Mouse (Mus musculus) cerebellum, adult 11-12 months (tissue): ENCODE measurements at regions not wholly inside any gene's neighbourhood (a gene's known extent, or its start where the extent isn't known, plus 50 kb on each side); places are given as distances from the start of the nearest gene placed in this dataset.
"Not testable (repeated sequence)": the region's sequence is repeated elsewhere in the genome, so short reads cannot be mapped to it uniquely, and the experiment has no call there.

Experiments used
- DNase-seq: peaks from one replicate; pipeline ENCODE4 v3.0.0; 2022

DNA sequence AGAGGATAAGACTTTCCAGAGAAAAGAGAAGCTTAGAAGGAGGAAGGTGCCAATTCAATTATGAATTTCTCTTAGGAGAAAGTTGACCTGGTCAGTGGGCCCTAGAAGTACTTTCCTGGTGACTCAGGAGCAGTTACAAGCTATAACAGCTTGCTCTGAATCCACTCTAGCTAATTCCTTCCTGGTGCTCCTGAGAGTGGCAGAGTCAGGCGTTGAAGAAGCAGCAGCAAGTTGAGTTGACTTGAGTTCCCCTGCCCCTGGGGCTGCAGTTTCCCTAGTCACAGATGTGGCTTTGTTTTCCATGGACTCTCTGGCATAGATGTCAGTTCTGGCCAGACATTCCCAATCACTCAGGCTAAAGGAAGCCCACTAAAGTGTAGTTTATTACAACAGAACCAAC is 85.9 kb downstream of the Osr1 start:
- no peak for DNase-seq

- DNase-seq = no peak
Observed at GRCm38 (mm10) chr12:9656324-9656723, 86.4 kb downstream of the Osr1 start.

DNA sequence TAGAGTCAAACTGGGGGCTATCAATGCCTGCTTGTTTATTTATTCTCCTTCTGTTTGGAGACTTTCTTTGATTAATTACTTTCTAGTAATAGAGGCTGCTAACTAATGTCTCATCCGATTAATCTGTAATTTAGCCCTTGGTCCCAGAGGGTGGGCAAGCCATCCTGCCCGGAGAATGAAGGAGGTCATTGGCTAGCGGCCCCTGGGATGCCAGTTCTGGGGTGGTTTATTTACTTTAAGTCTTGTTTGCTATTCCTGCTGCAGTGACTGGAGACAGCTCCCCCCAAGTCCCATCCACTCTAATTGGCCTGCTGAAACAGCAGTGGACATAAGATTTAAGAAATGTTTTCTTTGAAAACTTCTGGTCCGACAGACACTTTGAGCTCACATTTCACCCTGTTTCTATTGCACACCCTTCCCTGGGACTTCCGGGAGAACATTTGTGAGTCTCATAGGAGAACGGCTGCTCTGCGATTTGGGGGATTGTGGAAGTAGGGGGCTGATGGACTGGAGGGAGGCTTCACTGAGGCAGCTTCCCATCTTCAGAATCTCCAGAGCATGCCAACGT is 87.4 kb downstream of the Osr1 start:
- no peak for DNase-seq

GRCm38 (mm10) chr12:9657793-9658192 is 87.9 kb downstream of the Osr1 start:
- no peak for DNase-seq

DNA sequence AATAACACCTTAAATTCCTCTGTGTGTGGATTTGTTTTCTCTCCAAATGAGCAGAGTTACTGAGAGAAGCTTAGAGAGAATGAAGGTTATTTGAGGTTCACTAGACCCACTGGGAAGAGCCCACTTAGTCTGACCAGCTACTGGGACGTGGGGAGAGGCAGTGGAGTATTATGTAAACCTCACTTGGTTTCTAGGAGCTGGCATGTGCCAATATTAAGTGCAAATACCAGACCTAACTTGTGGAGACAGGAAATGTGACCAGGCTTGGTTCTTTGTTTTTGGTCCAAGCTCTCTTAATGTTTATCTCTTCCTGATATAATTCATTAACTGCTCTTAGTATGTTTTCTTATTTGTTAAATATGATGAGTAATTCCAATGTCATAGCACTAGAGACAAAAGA is 90.4 kb downstream of the Osr1 start:
- DNase-seq = no peak

DNA sequence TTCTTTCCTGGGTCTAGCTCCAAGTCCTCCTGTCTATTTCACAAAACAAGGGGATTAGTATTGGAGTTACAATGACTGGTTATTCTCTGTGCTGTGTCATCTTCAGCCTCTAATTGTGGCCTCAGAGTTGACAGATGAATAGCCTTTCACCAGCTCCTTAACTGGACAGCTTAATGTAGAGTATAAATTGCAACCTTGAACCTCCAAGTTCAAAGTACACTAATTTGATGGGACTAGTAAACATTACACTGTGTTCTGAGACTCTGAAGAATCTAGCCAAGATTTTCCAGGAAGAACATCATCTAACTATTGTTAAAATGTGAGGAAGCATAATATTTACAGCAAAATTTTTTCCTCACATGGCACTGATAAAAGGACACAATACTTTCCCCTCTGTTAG is 118.9 kb downstream of the Osr1 start:
- no peak for DNase-seq

- no peak for DNase-seq
Observed at GRCm38 (mm10) chr12:9689541-9689940, 119.6 kb downstream of the Osr1 start.

GRCm38 (mm10) chr12:9732921-9733320 is 163.0 kb downstream of the Osr1 start:
- DNase-seq = no peak

DNA sequence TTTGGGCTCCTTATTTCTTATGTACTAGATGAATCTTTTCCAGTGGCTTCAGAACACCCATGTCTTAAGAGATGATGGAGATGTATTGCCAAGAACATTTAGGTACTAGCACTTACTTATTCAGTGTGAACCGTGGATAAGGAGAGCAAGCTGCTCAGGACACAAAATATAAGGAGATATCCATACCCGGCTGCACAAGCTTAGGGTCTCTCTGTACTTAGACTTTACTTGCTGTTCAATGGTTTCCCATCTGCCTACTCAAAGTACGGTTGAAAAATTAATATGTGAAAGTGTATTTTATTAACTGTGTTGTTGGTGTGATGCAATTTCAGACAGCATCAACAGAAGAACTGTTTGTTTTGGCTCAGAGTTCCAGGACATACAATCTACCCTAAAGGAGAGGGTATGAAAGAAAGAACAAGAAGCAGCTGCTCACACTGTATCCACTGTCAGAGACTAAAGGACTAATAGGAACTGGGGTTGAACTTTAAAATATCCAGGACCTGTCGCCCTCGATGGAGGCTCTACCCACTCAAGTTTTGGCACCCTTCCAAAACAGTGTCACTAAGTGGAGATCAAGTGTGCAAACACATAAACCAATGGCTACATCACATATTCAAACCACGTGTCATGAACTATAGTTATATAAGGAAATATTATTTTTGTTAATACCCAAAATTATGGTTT is 174.9 kb downstream of the Osr1 start:
- DNase-seq = no peak

DNA sequence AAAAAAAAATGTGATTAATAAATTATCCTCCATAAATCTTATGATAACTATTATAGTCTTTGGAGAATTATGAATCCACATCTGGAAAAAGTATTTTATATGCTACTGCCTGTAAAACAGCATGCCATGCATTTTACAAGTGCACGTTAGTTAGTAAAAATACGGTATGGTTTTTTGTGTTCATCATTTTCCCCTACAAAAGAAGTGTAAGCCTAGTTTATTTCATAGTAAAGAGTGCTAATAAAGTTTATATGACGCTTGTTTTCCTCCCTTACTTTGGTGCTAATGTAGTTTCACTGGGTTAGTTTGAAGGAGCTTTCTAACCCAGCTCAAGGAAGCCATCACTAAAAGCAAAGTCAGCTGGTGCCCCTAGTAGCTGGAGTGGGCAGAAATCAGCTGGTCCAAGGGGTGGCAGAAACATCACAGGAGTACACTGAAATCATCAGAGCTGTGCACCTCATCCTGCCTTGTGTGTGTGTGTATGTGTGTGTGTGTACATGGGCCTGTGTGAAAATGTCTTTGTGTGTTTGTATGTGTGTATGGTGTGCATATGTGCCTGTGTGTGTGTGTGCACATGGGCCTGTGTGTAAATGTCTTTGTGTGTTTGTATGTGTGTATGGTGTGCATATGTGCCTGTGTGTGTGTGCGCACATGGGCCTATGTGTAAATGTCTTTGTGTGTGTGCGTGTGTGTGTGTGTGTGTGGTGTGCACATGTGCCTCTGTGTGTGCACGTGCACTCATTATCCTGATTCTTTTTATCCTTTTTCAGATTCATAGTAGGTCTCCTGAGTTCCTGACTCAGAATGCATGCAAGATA is 181.6 kb downstream of the Osr1 start:
- DNase-seq = no peak

GRCm38 (mm10) chr12:9752079-9752450 is 182.1 kb downstream of the Osr1 start:
- DNase-seq = no peak

GRCm38 (mm10) chr12:9756411-9756810 is 186.5 kb downstream of the Osr1 start:
- no peak for DNase-seq

DNA sequence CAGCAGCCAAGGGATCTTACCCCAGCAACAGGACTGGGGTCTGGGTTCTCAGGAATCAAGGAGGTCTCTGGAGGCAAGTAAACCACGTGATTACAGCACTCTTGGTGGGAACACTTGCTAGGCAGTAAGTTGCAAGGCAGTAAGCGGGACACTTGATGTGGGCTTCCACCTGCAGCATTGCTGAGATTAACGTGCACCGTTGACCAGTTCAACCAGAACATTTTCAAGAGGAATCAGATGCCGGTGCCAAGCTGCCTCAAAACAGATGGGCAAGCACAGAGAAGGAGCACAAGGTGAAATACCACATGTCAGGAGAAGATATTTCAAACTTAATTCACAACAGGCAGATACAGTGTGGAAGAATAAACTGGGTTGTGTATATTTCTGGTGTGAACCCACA is 190.9 kb downstream of the Osr1 start:
- DNase-seq = no peak

DNA sequence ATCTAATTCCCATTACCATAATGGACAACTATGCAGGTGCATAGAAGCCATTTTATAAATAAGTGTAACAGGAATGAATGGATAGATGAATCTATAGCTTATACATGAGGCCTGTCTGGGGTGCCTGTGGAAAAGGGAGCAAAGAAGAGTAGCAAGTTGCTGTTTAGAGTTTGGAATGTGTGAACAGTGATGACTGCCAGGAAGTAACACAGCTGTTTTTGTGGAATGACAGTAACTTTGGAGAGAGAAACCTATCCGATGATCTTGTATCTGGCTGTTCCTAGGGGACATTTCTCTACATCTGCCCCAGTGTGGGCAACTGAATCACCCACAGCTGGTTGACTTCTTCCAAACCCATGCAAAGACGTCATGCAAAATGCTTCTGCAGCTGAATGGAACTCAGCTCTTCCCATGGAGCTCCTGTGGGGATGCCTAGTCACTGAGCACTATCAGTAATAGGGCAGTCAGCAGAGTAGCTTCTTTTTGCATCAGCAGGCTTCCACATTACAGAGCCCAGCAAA is 192.4 kb downstream of the Osr1 start:
- DNase-seq = not testable (repeated sequence)

DNA sequence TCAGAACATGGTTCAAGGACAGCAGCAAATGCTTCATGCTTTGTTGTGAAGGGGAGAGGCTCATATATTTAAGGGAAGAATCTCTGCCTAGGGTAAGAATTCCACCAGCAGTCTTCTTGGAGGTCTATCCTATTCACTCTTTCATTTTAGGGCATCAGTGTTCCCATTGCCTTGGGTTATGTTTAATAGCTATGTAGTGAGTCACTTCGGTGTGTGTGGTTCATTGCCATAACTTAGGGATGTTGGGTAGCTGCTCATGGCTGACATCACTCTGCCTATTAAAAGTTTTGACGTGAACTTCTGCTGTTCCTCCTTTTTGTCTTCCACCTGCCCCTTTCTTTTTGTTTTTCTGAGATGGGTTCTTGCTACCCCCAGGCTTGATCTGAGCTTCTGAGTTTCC is 192.9 kb downstream of the Osr1 start:
- DNase-seq = no peak

DNA sequence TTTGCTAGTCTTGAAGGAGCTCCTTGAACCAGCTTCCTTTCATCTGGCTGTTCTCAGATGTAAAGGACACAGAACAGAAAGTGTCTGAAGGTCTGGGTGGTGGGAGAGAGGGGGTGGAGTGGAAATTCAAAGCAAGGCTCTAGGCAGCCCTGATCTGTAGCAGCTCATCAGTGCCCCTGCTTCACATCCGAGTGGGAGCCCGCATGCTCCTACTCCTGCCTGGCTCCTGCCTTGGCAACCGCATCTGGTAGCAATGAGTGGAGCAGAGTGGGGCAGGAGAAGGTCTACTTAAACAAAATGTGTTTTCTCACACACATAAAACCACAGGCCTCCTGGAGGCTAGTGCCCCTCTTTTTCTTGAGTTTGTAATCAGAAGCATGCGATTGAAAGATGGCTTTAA is 201.0 kb downstream of the Osr1 start:
- no peak for DNase-seq

DNA sequence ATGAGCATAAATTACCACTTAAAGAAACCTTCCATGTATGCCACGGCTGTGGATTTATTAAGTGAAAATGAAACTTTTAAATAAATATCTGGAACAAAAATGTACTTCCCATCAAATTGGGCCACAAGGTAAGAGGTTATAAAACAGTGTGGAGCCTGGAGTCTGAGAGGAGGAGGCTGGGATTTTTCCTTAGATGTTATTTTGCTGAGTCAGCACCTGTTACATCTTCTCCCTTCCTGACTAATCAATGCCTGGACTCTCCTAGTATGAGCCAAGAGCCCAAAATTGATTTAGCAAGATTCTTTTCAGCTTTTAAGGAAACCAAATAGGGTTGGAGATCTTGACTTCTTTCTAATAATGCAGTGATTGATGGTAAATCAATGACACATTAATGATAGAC is 203.0 kb downstream of the Osr1 start:
- DNase-seq = no peak

DNA sequence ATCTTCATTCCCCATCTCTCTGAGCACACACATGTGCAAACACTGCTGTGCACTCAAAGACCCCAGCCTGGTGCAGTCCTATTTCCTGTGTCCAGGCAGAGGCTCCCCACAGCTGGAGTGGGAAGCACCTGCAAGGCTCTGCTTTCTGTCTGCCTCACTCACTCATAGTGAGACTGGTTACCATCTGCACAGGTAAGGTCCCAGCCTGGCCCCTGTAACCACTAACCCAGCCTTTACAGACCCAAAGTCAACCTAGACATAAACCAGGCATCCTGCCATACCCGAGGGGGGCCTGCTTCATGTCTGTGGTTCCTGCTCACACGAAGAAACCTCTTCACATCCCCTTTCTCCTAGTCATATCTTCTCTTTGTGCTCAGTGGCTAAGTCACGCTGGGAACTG is 232.4 kb downstream of the Osr1 start:
- no peak for DNase-seq

GRCm38 (mm10) chr12:9807406-9807805 is 237.5 kb downstream of the Osr1 start:
- no peak for DNase-seq

GRCm38 (mm10) chr12:9833273-9833672 is 263.4 kb downstream of the Osr1 start:
- no peak for DNase-seq

DNA sequence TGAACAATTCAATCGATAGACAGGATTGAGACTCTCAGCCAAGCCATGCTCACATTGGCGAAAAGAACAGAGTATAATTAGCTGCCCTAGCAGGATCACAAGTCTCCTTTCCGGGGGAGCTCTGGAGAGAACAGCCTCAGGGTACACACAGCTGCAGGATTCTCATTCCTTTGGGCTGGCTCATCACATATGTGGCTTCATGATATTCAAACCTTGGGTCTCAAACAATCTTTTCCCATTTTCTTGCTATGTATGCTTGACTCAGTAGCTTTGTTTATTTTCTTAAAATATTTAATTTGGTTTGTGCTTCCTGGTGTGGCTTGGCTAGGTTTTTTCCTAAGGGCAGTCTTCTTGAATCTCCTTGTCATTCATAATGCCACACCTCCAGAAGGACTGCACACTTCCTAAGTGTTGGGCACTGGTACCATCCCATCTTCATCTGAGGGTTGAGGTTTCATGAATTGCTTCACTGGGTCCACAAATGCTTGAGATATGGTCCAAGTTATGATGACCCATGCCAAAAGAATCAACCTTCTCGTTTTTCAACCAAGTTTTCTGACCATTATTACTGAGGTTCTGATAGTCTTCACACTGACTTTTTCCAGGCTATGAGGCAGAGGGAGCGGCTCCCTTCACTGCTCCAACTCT is 269.4 kb downstream of the Osr1 start:
- no peak for DNase-seq

DNA sequence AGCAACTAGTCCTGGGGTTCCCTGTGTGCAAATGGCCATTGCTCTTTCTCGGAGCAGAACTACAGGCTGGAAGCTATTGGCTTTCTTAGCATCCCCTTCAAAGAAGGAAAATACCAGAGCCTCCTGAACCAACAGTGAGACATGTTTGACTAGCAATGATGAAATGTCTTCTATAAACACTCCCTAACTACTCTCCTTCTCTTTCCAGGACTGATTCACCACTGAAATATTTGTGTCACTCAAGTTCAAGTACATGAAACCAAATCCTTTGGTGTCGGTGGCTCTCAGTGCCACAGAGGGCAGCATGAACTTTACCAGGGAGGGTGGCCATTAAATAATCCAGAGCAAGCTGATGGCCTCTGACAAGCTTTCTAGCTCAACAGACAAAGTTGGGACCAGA is 270.0 kb downstream of the Osr1 start:
- DNase-seq = no peak

GRCm38 (mm10) chr12:9847034-9847433 is 277.1 kb downstream of the Osr1 start:
- no peak for DNase-seq
